Mouse (Mus musculus): ENCODE results near the gene Nav2. TPM values are rescaled to one million over a fixed set of nuclear protein-coding genes. Genes with fewer than 3 reads are reported as not detected.

Nav2 gene
- total and polyA plus RNA-seq, 3 experiments = under 0.01 TPM; not detected in 2

DNA sequence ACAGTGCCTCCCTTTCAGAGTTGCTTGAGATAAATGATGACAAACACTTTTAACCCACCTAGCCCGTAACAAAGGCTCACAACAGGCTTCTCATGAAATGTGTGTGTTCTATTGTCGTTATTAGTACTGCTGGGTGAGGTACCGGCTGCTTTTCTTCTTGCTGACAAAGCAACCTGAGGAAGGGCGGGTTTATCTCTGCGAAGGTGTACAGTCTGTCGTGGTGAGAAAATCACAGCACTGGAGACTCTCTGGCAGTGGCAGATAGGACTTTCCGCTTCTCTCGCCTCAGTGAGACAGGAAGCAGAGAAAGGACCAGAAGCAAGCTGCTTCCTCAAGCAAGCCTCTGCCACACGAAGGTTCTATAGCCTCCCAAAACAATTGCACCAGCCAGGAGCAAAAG lies 244.2 kb downstream of the Nav2 start:
- H3K4me2 ChIP-seq (ENCODE audit: insufficient read depth, low read depth, poor library complexity, severe bottlenecking) = no peak overlapping the region
- no peak for DNase-seq (ENCODE audit: extremely low read depth)
- no peak overlapping the region for H3K27ac ChIP-seq (ENCODE audit: insufficient read depth, low read depth)
- no peak for TF ChIP-seq EP300 (IDR thresholded peaks at IDR 0.05; ENCODE audit: low read length)
- H3K79me2 ChIP-seq (replicated peaks; ENCODE audit: control insufficient read depth, extremely low read depth, insufficient read depth, poor library complexity, severe bottlenecking) = no peaks in the 10 kb centered on the region
- H3K9ac ChIP-seq (ENCODE audit: insufficient read depth, low read depth) = no peak overlapping the region
- dilution Hi-C loops (cut with MboI; ENCODE audit: extremely low pct_ligation_motif_present, extremely low pct_unique_long_range_greater_than_20kb, low sequenced_read_pairs) = no loop called here
- peaks cover 82% of the 10 kb centered on the region for H3K27me3 ChIP-seq (replicated peaks)
- H3K4me1 ChIP-seq (ENCODE audit: control insufficient read depth in 1 of 2, insufficient read depth in 2 of 2) = no peaks in the 10 kb centered on the region
- H3K9me3 ChIP-seq (replicated peaks; ENCODE audit: low read length) = peaks cover 5% of the 10 kb centered on the region
- no peak overlapping the region for H3K4me3 ChIP-seq (replicated peaks in 1 of 3; ENCODE audit: low read depth in 2 of 3, low read length in 2 of 3, poor library complexity in 1 of 3)
- H3K36me3 ChIP-seq (replicated peaks in 1 of 2; ENCODE audit: control insufficient read depth in 1 of 2, insufficient read depth in 1 of 2, low read length in 1 of 2) = no peaks in the 10 kb centered on the region
- in situ Hi-C loops (cut with MboI; ENCODE audit: low pct_ligation_motif_present, low pct_unique_long_range_greater_than_20kb, low sequenced_read_pairs) = no loop called here

GRCm38 (mm10) chr7:49158641-49159381 lies 250.3 kb downstream of the Nav2 start:
- dilution Hi-C loops (cut with MboI; ENCODE audit: extremely low pct_ligation_motif_present, extremely low pct_unique_long_range_greater_than_20kb, low sequenced_read_pairs) (no loop called here), in situ Hi-C loops (cut with MboI; ENCODE audit: low pct_ligation_motif_present, low pct_unique_long_range_greater_than_20kb, low sequenced_read_pairs) (no loop called here)
- Histone ChIP-seq H3K27ac (ENCODE audit: insufficient read depth, low read depth) (no peak overlapping the region), H3K79me2 (replicated peaks; ENCODE audit: control insufficient read depth, extremely low read depth, insufficient read depth, poor library complexity, severe bottlenecking) (no peaks in the 10 kb centered on the region), H3K4me3 (replicated peaks in 1 of 3; ENCODE audit: low read depth in 2 of 3, low read length in 2 of 3, poor library complexity in 1 of 3) (no peak overlapping the region), H3K9me3 (replicated peaks; ENCODE audit: low read length) (peaks cover 3% of the 10 kb centered on the region), H3K36me3 (replicated peaks in 1 of 2; ENCODE audit: control insufficient read depth in 1 of 2, insufficient read depth in 1 of 2, low read length in 1 of 2) (no peaks in the 10 kb centered on the region), H3K27me3 (replicated peaks) (peaks cover 85% of the 10 kb centered on the region), H3K4me1 (ENCODE audit: control insufficient read depth in 1 of 2, insufficient read depth in 2 of 2) (no peaks in the 10 kb centered on the region), H3K4me2 (ENCODE audit: insufficient read depth, low read depth, poor library complexity, severe bottlenecking) (no peak overlapping the region), H3K9ac (ENCODE audit: insufficient read depth, low read depth) (no peak overlapping the region)
- DNase-seq (ENCODE audit: extremely low read depth) = no peak
- no peak for TF ChIP-seq SMC3 (IDR thresholded peaks at IDR 0.05; ENCODE audit: low read depth, low read length)
- TF ChIP-seq POLR2A (IDR thresholded peaks at IDR 0.05; ENCODE audit: low read depth, low read length) = no peak
- TF ChIP-seq ELF1 (IDR thresholded peaks at IDR 0.05; ENCODE audit: low read depth, low read length) = no peak
- TF ChIP-seq MYC (IDR thresholded peaks at IDR 0.05; ENCODE audit: low read depth, low read length) = no peak
- no peak for TF ChIP-seq TCF12 (IDR thresholded peaks at IDR 0.05; ENCODE audit: low read depth, low read length)
- no peak for TF ChIP-seq NRF1 (IDR thresholded peaks at IDR 0.05; ENCODE audit: low read depth, low read length)
- TF ChIP-seq POLR2AphosphoS2 (IDR thresholded peaks at IDR 0.05; ENCODE audit: low read depth, low read length) = no peak
- TF ChIP-seq CTCF (conservative IDR thresholded peaks at IDR 0.05 in 1 of 2, IDR thresholded peaks at IDR 0.05 in 1 of 2; ENCODE audit: low read depth in 2 of 2, low read length in 2 of 2) = no peak
- TF ChIP-seq NELFE (IDR thresholded peaks at IDR 0.05; ENCODE audit: low read depth, low read length) = no peak
- TF ChIP-seq ZNF384 (IDR thresholded peaks at IDR 0.05; ENCODE audit: low read depth, low read length) = no peak
- no peak for TF ChIP-seq RCOR1 (conservative IDR thresholded peaks at IDR 0.05; ENCODE audit: low read depth, low read length)
- no peak for TF ChIP-seq E2F4 (IDR thresholded peaks at IDR 0.05; ENCODE audit: insufficient replicate concordance, low read depth, low read length)
- TF ChIP-seq ZMIZ1 (IDR thresholded peaks at IDR 0.05; ENCODE audit: low read depth, low read length) = no peak
- no peak for TF ChIP-seq IRF4 (IDR thresholded peaks at IDR 0.05; ENCODE audit: low read depth, low read length)
- no peak for TF ChIP-seq GABPA (IDR thresholded peaks at IDR 0.05; ENCODE audit: insufficient replicate concordance, low read depth, low read length)
- no peak for TF ChIP-seq MEF2A (IDR thresholded peaks at IDR 0.05; ENCODE audit: borderline replicate concordance, low read depth, low read length)
- TF ChIP-seq SIN3A (IDR thresholded peaks at IDR 0.05; ENCODE audit: low read length) = no peak
- TF ChIP-seq MAFK (IDR thresholded peaks at IDR 0.05; ENCODE audit: insufficient replicate concordance, low read length) = no peak
- TF ChIP-seq MAX (IDR thresholded peaks at IDR 0.05; ENCODE audit: low read length) = no peak
- TF ChIP-seq JUN (IDR thresholded peaks at IDR 0.05; ENCODE audit: insufficient read depth, low read depth, low read length) = no peak
